Mouse (Mus musculus) left cerebral cortex, adult 6 months (tissue): Measurements from ENCODE around the gene Gm906. TPM values are rescaled to one million over a fixed set of nuclear protein-coding genes. Genes with fewer than 3 reads are reported as not detected.

Experiments
- long read RNA-seq, 2 experiments: library from polyadenylated mRNA; unstranded; transcript quantifications; one replicate each; pipeline ENCODE4 v2.0.0; 2019 to 2020
- polyA plus RNA-seq: library from polyadenylated mRNA; unstranded; fragments of <200 nt; fragmentation: Nextera tagmentation; gene quantifications from 2 replicates; pipeline ENCODE4 v1.2.3, GENCODE M21; 2021

Gene Gm906
- not detected in 2 replicates for polyA plus RNA-seq
- long read RNA-seq, experiment 1 = 0 reads
- long read RNA-seq, experiment 2 = 0 reads

GRCm38 (mm10) chr13:50250208-50250607 lies at the start of gene Gm906:
TSS of gene Gm906 (minus strand) at chr13:50250308.

Other genes with a start within 250 kb of the Gm906 start
- gene Fbxw17, start 167.6 kb upstream of the Gm906 start, polyA plus RNA-seq = 7.4 and 11.8 TPM in 2 replicates
- gene Gm47429, start 193.6 kb upstream of the Gm906 start, polyA plus RNA-seq = not detected in 2 replicates
- not detected in 2 replicates for gene Nutm2, start 217.0 kb upstream of the Gm906 start, polyA plus RNA-seq